Mouse (Mus musculus) brain, adult 10 weeks (tissue): ENCODE measurements around the gene Ndst4. TPM values are rescaled to one million over a fixed set of nuclear protein-coding genes. Genes with fewer than 3 reads are reported as not detected.

Source experiments
- polyA plus RNA-seq: library from polyadenylated mRNA; stranded (reverse); fragments of 350-450 nt; fragmentation: Illumina TruSeq; extraction: RNeasy Lipid Tissue Mini Kit (QIAGEN cat#74804); gene quantifications from one replicate; pipeline ENCODE4 v1.2.3, GENCODE M21; 2015; ENCODE audit warnings: low read depth, low replicate concordance

Ndst4 gene
- polyA plus RNA-seq: 6.4 TPM

DNA sequence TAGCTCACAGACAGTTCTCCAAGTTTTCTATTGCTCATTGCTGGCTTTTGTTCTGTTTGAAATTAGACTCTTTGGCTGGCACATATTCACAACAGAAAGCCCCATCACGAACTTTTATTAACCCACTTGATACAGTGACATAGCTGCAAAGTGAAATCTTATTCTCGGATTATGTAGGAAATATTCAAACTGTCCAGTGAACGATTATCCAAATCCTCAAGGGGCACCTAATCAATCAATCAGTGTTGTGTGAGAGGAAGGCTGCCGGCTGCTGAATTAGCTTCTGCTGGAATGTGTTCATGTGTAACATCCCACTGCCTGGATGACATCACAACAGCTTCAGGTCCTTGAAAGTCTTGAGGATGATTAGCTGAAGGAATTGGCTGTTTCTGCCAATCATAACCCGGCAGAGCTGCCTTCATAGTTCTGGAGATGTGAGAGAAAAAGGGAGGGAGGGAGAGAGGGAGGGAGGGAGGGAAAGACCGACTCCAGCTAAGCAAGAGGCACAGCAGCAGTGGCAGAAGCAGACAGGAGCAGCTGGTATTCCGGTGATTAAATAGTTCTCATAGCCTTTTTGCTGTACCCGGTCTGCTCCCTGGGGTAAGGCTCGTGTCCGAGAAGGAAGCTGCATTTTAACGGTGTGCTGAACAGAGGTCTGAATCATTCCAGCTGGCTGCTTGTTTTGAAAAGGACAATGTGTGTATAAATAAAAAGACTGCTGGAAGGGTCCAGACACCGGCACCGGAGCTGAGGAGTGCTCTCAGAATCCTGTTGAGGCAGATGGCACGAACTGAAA, at the start of gene Ndst4:
Gene Ndst4, plus strand, starts transcription at position 476 of the 796 bp plus-strand sequence.

